Mouse (Mus musculus): ENCODE data around the gene Rpusd3. TPM values are rescaled to one million over a fixed set of nuclear protein-coding genes. Genes with fewer than 3 reads are reported as not detected.
A peak's percentile ranks its signal among the peaks of the same experiment; 100 is the strongest.

Rpusd3 gene
- total and polyA plus RNA-seq, 2 experiments: 17.2 to 118 TPM

DNA sequence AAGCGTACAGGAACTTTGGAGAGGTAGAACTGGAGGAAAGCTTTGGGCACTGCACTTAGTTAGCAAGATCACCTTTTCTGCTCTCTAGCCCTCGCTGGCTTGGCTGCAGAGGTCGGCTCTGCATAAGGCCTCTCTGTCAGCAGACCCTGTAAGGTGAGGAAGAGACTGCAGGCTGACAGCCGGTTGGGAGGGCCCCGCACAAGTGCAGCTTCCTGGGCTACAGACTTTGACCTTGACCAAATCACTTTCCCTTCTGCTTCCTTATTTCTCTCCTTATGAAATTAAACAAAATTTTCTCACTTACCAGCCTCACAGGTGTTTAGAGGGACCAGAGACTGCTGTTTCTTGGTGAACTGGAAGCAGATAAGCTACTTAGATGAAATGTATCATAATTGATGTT lies 35.9 kb upstream of the Rpusd3 start:
- WGBS: 67% methylated on average over 5 of the region's 5 CpGs
- H3K79me2 ChIP-seq (ENCODE audit: control insufficient read depth, insufficient read depth, low read length): no peaks in the 10 kb centered on the region
- no peak overlapping the region for H3K27ac ChIP-seq (replicated peaks; ENCODE audit: insufficient read depth, low read depth, low read length)
- no peaks in the 10 kb centered on the region for H3K27me3 ChIP-seq (ENCODE audit: control insufficient read depth, insufficient read depth, low read length)
- no peak overlapping the region for H3K9ac ChIP-seq (ENCODE audit: low read depth, low read length)
- H3K36me3 ChIP-seq (ENCODE audit: control insufficient read depth, insufficient read depth, low read length): no peaks in the 10 kb centered on the region
- DNase-seq (ENCODE audit: extremely low read depth, low read depth, low spot score): no peak
- TF ChIP-seq POLR2A (IDR thresholded peaks at IDR 0.05; ENCODE audit: extremely low read depth, insufficient read depth, low read length): no peak
- no peak for TF ChIP-seq CTCF (IDR thresholded peaks at IDR 0.05; ENCODE audit: low read depth, low read length)
- H3K4me3 ChIP-seq (ENCODE audit: insufficient read depth, low read depth, low read length): no peak overlapping the region
- H3K4me1 ChIP-seq (ENCODE audit: control insufficient read depth, insufficient read depth, low read length): no peaks in the 10 kb centered on the region; the same call in 1 of the 2 replicates

- peaks cover 14% of the 10 kb centered on the region for H3K36me3 ChIP-seq (ENCODE audit: control insufficient read depth, insufficient read depth, low read length)
- TF ChIP-seq POLR2A (IDR thresholded peaks at IDR 0.05; ENCODE audit: extremely low read depth, insufficient read depth, low read length) (no peak), CTCF (IDR thresholded peaks at IDR 0.05; ENCODE audit: low read depth, low read length) (no peak)
- H3K4me1 ChIP-seq (ENCODE audit: control insufficient read depth, insufficient read depth, low read length): no peaks in the 10 kb centered on the region; the same call in none of the 2 replicates
- no peak for DNase-seq (ENCODE audit: extremely low read depth, low read depth, low spot score)
- H3K27me3 ChIP-seq (ENCODE audit: control insufficient read depth, insufficient read depth, low read length): no peaks in the 10 kb centered on the region
- no peak overlapping the region for H3K4me3 ChIP-seq (ENCODE audit: insufficient read depth, low read depth, low read length)
- no peak overlapping the region for H3K27ac ChIP-seq (replicated peaks; ENCODE audit: insufficient read depth, low read depth, low read length)
- WGBS: 70% methylated on average over 2 of the region's 2 CpGs
- H3K79me2 ChIP-seq (ENCODE audit: control insufficient read depth, insufficient read depth, low read length): no peaks in the 10 kb centered on the region
- no peak overlapping the region for H3K9ac ChIP-seq (ENCODE audit: low read depth, low read length)
These were observed 32.7 kb upstream of the Rpusd3 start for GRCm38 (mm10) chr6:113451839-113452238.

GRCm38 (mm10) chr6:113447639-113448038 lies 28.5 kb upstream of the Rpusd3 start:
- Histone ChIP-seq H3K9ac (ENCODE audit: low read depth, low read length) (no peak overlapping the region), H3K4me3 (ENCODE audit: insufficient read depth, low read depth, low read length) (no peak overlapping the region), H3K36me3 (ENCODE audit: control insufficient read depth, insufficient read depth, low read length) (peaks cover 19% of the 10 kb centered on the region), H3K27ac (replicated peaks; ENCODE audit: insufficient read depth, low read depth, low read length) (no peak overlapping the region), H3K79me2 (ENCODE audit: control insufficient read depth, insufficient read depth, low read length) (peaks cover 3% of the 10 kb centered on the region), H3K27me3 (ENCODE audit: control insufficient read depth, insufficient read depth, low read length) (no peaks in the 10 kb centered on the region), H3K4me1 (ENCODE audit: control insufficient read depth, insufficient read depth, low read length) (peaks cover 9% of the 10 kb centered on the region)
- WGBS: 95% methylated on average over 4 of the region's 4 CpGs
- TF ChIP-seq CTCF (IDR thresholded peaks at IDR 0.05; ENCODE audit: low read depth, low read length): no peak
- TF ChIP-seq POLR2A (IDR thresholded peaks at IDR 0.05; ENCODE audit: extremely low read depth, insufficient read depth, low read length): no peak
- no peak for DNase-seq (ENCODE audit: extremely low read depth, low read depth, low spot score)

- Histone ChIP-seq H3K27me3 (ENCODE audit: control insufficient read depth, insufficient read depth, low read length) (no peaks in the 10 kb centered on the region), H3K27ac (replicated peaks; ENCODE audit: insufficient read depth, low read depth, low read length) (no peak overlapping the region), H3K79me2 (ENCODE audit: control insufficient read depth, insufficient read depth, low read length) (peaks cover 5% of the 10 kb centered on the region), H3K4me3 (ENCODE audit: insufficient read depth, low read depth, low read length) (no peak overlapping the region), H3K9ac (ENCODE audit: low read depth, low read length) (no peak overlapping the region), H3K36me3 (ENCODE audit: control insufficient read depth, insufficient read depth, low read length) (peaks cover 19% of the 10 kb centered on the region), H3K4me1 (ENCODE audit: control insufficient read depth, insufficient read depth, low read length) (peaks cover 21% of the 10 kb centered on the region)
- TF ChIP-seq CTCF (IDR thresholded peaks at IDR 0.05; ENCODE audit: low read depth, low read length): no peak
- no peak for TF ChIP-seq POLR2A (IDR thresholded peaks at IDR 0.05; ENCODE audit: extremely low read depth, insufficient read depth, low read length)
- DNase-seq (ENCODE audit: extremely low read depth, low read depth, low spot score): peak; percentile 62
- 33% methylated on average over 8 of the region's 8 CpGs for WGBS
These were observed 25.2 kb upstream of the Rpusd3 start for GRCm38 (mm10) chr6:113444207-113444965.

GRCm38 (mm10) chr6:113443091-113443490 lies 24.0 kb upstream of the Rpusd3 start:
- Histone ChIP-seq H3K36me3 (ENCODE audit: control insufficient read depth, insufficient read depth, low read length) (peaks cover 17% of the 10 kb centered on the region), H3K27ac (replicated peaks; ENCODE audit: insufficient read depth, low read depth, low read length) (peak overlapping the region; percentile 72), H3K4me3 (ENCODE audit: insufficient read depth, low read depth, low read length) (peak overlapping the region; percentile 92), H3K79me2 (ENCODE audit: control insufficient read depth, insufficient read depth, low read length) (peaks cover 5% of the 10 kb centered on the region), H3K27me3 (ENCODE audit: control insufficient read depth, insufficient read depth, low read length) (no peaks in the 10 kb centered on the region), H3K4me1 (ENCODE audit: control insufficient read depth, insufficient read depth, low read length) (peaks cover 28% of the 10 kb centered on the region), H3K9ac (ENCODE audit: low read depth, low read length) (peak overlapping the region; percentile 93)
- DNase-seq (ENCODE audit: extremely low read depth, low read depth, low spot score): peak; percentile 41
- TF ChIP-seq CTCF (IDR thresholded peaks at IDR 0.05; ENCODE audit: low read depth, low read length): peak; percentile 45; the same call in 1 of the 2 replicates
- TF ChIP-seq POLR2A (IDR thresholded peaks at IDR 0.05; ENCODE audit: extremely low read depth, insufficient read depth, low read length): no peak
- 34% methylated on average over 12 of the region's 12 CpGs for WGBS

Data from liver, adult 2 months (tissue).